Mouse (Mus musculus) hindbrain, postnatal 0 days (tissue): ENCODE data around the gene Tulp3. TPM values are rescaled to one million over a fixed set of nuclear protein-coding genes. Genes with fewer than 3 reads are reported as not detected.

Experiments used
- ATAC-seq: fragments of 200-750 bp; cut with Nextera tagmentation; 2 replicates; pipeline ENCODE4 v1.8.0; 2017; ENCODE audit warnings: mild to moderate bottlenecking, moderate TSS enrichment, moderate library complexity
- DNase-seq: peaks from one replicate; pipeline ENCODE4 v3.0.0-alpha.2; 2015; ENCODE audit warnings: low spot score
- H3K27ac ChIP-seq: fragments of 300-500 bp; sonication (generic); 2 replicates; pipeline ENCODE4 v1.5.1; 2014; ENCODE audit warnings: mild to moderate bottlenecking
- H3K27me3 ChIP-seq: fragments of 300-500 bp; sonication (generic); 2 replicates; pipeline ENCODE4 v1.6.1; 2014; ENCODE audit warnings: low read length, mixed read lengths; ENCODE audit not compliant: insufficient read depth
- H3K36me3 ChIP-seq: fragments of 300-500 bp; sonication (generic); 2 replicates; pipeline ENCODE4 v1.6.1; 2014; ENCODE audit warnings: low read length, mixed read lengths; ENCODE audit not compliant: insufficient read depth
- H3K4me1 ChIP-seq: fragments of 300-500 bp; sonication (generic); 2 replicates; pipeline ENCODE4 v1.6.1; 2014; ENCODE audit warnings: antibody characterized with exemption, low read length, mixed read lengths; ENCODE audit not compliant: insufficient read depth
- H3K4me2 ChIP-seq: fragments of 300-500 bp; sonication (generic); 2 replicates; pipeline ENCODE4 v1.6.1; 2014; ENCODE audit warnings: low read depth, mild to moderate bottlenecking, low read length, moderate library complexity, mixed read lengths
- H3K4me3 ChIP-seq: fragments of 300-500 bp; sonication (generic); 2 replicates; pipeline ENCODE4 v1.5.1; 2014; ENCODE audit warnings: low read length
- H3K9ac ChIP-seq: fragments of 300-500 bp; sonication (generic); replicated peaks from 2 replicates; pipeline ENCODE4 v1.6.1; 2014; ENCODE audit warnings: mild to moderate bottlenecking, low read length, moderate library complexity, mixed read lengths
- H3K9me3 ChIP-seq: fragments of 300-500 bp; sonication (generic); 2 replicates; pipeline ENCODE4 v1.6.1; 2016; ENCODE audit warnings: low read length, mixed read lengths
- CTCF ChIP-seq: IDR thresholded peaks from 2 replicates; pipeline ENCODE4 v1.5.1; 2016; ENCODE audit warnings: antibody characterized with exemption, control low read depth, low read depth
- WGBS: fragments of 180-500 bp; shearing (Covaris S2); extraction: QIAGEN DNeasy Blood & Tissue Kit; methylation state at CpG from one replicate; pipeline ENCODE4 v1.1.7; 2014; 5-methylcytosine and 5-hydroxymethylcytosine counted together
- polyA plus RNA-seq: library from polyadenylated mRNA; unstranded; fragments of >200 nt; fragmentation: Nextera tagmentation; extraction: Ambion mirVana; gene quantifications from 2 replicates; pipeline ENCODE4 v1.2.1, GENCODE M21; 2015
- total RNA-seq: library from RNA; depleted of rRNA; stranded (reverse); fragments of >200 nt; gene quantifications from 2 replicates; pipeline ENCODE4 v1.2.3, GENCODE M21; 2014

Gene Tulp3
- total and polyA plus RNA-seq, 2 experiments from 2014 or later, result 12.8 to 15.8 TPM

GRCm38 (mm10) chr6:128285792-128286430, 69.7 kb downstream of the Tulp3 start:
- Histone ChIP-seq H3K36me3 (no peaks in the 10 kb centered on the region), H3K9me3 (no peaks in the 10 kb centered on the region), H3K27ac (no peak overlapping the region), H3K4me3 (no peak overlapping the region), H3K27me3 (no peaks in the 10 kb centered on the region), H3K4me1 (no peaks in the 10 kb centered on the region), H3K9ac (no peak overlapping the region), H3K4me2 (peak overlapping the region; percentile 11; the same call in 1 of the 2 replicates)
- 19% methylated on average over 16 of the region's 16 CpGs for WGBS
- TF ChIP-seq CTCF, result no peak
- DNase-seq, result no peak
- no peak for ATAC-seq

GRCm38 (mm10) chr6:128282126-128282525, 73.5 kb downstream of the Tulp3 start:
- Histone ChIP-seq H3K4me2 (no peak overlapping the region), H3K4me3 (no peak overlapping the region), H3K9me3 (no peaks in the 10 kb centered on the region), H3K4me1 (no peaks in the 10 kb centered on the region), H3K27me3 (no peaks in the 10 kb centered on the region), H3K9ac (no peak overlapping the region), H3K27ac (no peak overlapping the region), H3K36me3 (no peaks in the 10 kb centered on the region)
- peak; percentile 35 for DNase-seq
- ATAC-seq, result peak; percentile 65
- TF ChIP-seq CTCF, result no peak
- 9% methylated on average over 3 of the region's 3 CpGs for WGBS

DNA sequence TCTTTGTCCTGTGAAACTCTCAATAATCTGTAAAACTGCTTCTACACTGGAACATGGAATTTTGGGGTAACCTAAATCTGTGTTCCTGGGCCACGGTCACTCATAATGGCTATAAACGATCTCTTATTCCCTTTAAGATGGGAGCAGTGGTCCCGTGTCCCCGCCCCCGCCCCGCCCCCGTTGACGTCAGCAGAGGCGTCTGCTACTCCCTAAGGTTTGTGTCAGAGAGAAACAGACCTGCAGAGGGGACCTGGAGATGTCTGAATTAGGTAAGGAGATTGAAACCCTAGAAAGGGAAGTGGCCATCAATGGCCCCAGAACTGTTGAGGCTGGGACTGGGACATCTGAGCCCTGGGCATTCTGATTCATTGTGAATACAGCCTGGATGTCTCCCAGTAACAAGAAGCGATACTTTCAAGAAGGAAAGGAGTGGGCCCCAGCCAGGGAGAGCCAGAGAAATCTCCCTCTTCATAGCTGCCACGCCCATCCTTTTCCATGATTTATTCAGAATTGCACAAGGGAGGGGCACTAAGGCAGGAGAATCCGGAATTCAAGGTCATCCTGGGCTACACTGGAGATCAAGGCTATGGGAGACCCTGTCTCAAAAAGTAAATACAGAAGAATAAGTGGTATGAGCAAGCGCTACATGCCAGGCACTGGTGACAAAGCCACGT, 75.0 kb downstream of the Tulp3 start:
- no peaks in the 10 kb centered on the region for H3K27me3 ChIP-seq
- H3K4me1 ChIP-seq, result no peaks in the 10 kb centered on the region
- no peak overlapping the region for H3K4me3 ChIP-seq
- no peak for DNase-seq
- no peak overlapping the region for H3K9ac ChIP-seq
- ATAC-seq, result no peak
- WGBS, result 62% methylated on average over 14 of the region's 14 CpGs
- no peaks in the 10 kb centered on the region for H3K9me3 ChIP-seq
- TF ChIP-seq CTCF, result no peak
- no peaks in the 10 kb centered on the region for H3K36me3 ChIP-seq
- H3K27ac ChIP-seq, result no peak overlapping the region
- no peak overlapping the region for H3K4me2 ChIP-seq

- H3K4me2 ChIP-seq, result no peak overlapping the region
- TF ChIP-seq CTCF, result no peak
- 62% methylated on average over 5 of the region's 5 CpGs for WGBS
- H3K27me3 ChIP-seq, result no peaks in the 10 kb centered on the region
- H3K27ac ChIP-seq, result no peak overlapping the region
- ATAC-seq (no peak), DNase-seq (no peak)
- no peak overlapping the region for H3K4me3 ChIP-seq
- no peaks in the 10 kb centered on the region for H3K4me1 ChIP-seq
- H3K36me3 ChIP-seq, result no peaks in the 10 kb centered on the region
- no peaks in the 10 kb centered on the region for H3K9me3 ChIP-seq
- no peak overlapping the region for H3K9ac ChIP-seq
Measured at GRCm38 (mm10) chr6:128279608-128280007, 76.0 kb downstream of the Tulp3 start.

DNA sequence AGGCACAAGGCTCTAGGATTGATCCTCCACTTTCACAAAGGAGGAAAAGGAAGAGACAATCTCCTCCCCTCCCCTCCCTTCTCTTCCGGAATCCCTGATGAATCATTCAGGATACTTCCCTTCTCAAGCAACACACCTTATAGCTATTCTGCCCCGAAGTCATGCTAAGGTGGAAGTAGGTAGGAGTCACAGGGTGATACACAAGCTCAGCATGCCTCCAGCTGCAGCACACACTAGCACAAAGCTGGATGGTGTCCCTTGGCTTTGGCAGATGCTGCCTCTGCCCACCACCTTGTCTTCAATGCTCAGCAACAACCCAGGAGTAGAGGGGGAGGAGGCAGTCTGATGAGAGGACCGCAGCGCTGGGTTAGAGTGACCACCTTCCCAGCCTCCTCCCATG, 76.6 kb downstream of the Tulp3 start:
- WGBS, result 66% methylated on average over 4 of the region's 4 CpGs
- TF ChIP-seq CTCF, result no peak
- Histone ChIP-seq H3K9me3 (no peaks in the 10 kb centered on the region), H3K4me2 (no peak overlapping the region), H3K36me3 (no peaks in the 10 kb centered on the region), H3K4me1 (no peaks in the 10 kb centered on the region), H3K9ac (no peak overlapping the region), H3K27me3 (no peaks in the 10 kb centered on the region), H3K4me3 (no peak overlapping the region), H3K27ac (no peak overlapping the region)
- DNase-seq (no peak), ATAC-seq (no peak)

GRCm38 (mm10) chr6:128277132-128278085, 78.2 kb downstream of the Tulp3 start:
- H3K36me3 ChIP-seq, result no peaks in the 10 kb centered on the region
- no peaks in the 10 kb centered on the region for H3K27me3 ChIP-seq
- H3K4me3 ChIP-seq, result no peak overlapping the region
- no peak overlapping the region for H3K9ac ChIP-seq
- no peak overlapping the region for H3K27ac ChIP-seq
- no peaks in the 10 kb centered on the region for H3K9me3 ChIP-seq
- DNase-seq (no peak), ATAC-seq (no peak)
- 85% methylated on average over 11 of the region's 11 CpGs for WGBS
- H3K4me2 ChIP-seq, result no peak overlapping the region
- TF ChIP-seq CTCF, result no peak
- no peaks in the 10 kb centered on the region for H3K4me1 ChIP-seq
